Mouse (Mus musculus) brain, embryonic 14.5 days (tissue): Measurements from ENCODE around the gene Hk3.

Experiments used
- CTCF ChIP-seq: fragments of 200-500 bp; IDR thresholded peaks from 2 replicates; pipeline ENCODE4 v1.5.1; 2012; ENCODE audit warnings: inconsistent platforms, mild to moderate bottlenecking, moderate library complexity, borderline replicate concordance; ENCODE audit not compliant: insufficient read depth, insufficient read length; ENCODE audit errors: extremely low read depth
- POLR2A ChIP-seq: fragments of 200-500 bp; IDR thresholded peaks from 2 replicates; pipeline ENCODE4 v1.6.1; 2012; ENCODE audit warnings: mild to moderate bottlenecking, inconsistent platforms, borderline replicate concordance; ENCODE audit not compliant: poor library complexity, insufficient read depth, insufficient read length, severe bottlenecking; ENCODE audit errors: extremely low read depth

DNA sequence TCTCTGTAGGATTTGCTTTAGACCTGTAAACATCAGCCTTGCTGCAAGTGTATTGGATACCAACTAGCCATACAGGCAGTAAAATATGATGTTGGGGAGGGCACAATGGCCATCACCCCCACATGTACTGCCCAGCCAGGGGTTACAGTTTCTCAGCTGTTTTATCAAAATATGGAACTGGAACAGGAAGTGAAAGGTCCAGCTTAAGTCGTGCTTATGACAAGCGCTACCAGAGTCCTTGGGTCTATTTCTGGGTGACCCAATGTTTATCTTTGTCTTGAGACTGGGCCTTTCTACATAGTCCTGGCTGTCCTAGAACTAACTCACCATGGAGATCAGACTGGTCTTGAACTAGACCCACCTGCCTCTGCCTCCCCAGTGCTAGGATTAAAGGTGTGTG lies 3.0 kb upstream of the Hk3 start:
- TF ChIP-seq CTCF, result no peak
- no peak for TF ChIP-seq POLR2A
